Mouse (Mus musculus): ENCODE results near the gene Tnf. TPM values are rescaled to one million over a fixed set of nuclear protein-coding genes. Genes with fewer than 3 reads are reported as not detected.
A peak's percentile ranks its signal among the peaks of the same experiment; 100 is the strongest.

The Tnf gene
- total and polyA plus RNA-seq, 2 experiments from 2014 or later: 0.12 to 0.53 TPM

- TF ChIP-seq CTCF (IDR thresholded peaks at IDR 0.05; ENCODE audit: low read depth) (no peak), EP300 (IDR thresholded peaks at IDR 0.05; ENCODE audit: low read depth) (no peak)
- no peaks in the 10 kb centered on the region for H3K27me3 ChIP-seq (ENCODE audit: control insufficient read depth, insufficient read depth, low read length)
- WGBS: 4% methylated on average over 8 of the region's 8 CpGs
- peak overlapping the region; percentile 85 for H3K4me2 ChIP-seq (ENCODE audit: low read depth, low read length)
- DNase-seq (ENCODE audit: low spot score): peak; percentile 42
- H3K4me3 ChIP-seq (ENCODE audit: low read depth, low read length): peak overlapping the region; percentile 100
- peak overlapping the region; percentile 99 for H3K27ac ChIP-seq (ENCODE audit: low read depth)
- ATAC-seq (ENCODE audit: insufficient read depth, low read depth): no peak
- H3K9ac ChIP-seq (replicated peaks; ENCODE audit: low read depth, low read length): peak overlapping the region; percentile 100
- H3K9me3 ChIP-seq (replicated peaks; ENCODE audit: control insufficient read depth, low read length): no peaks in the 10 kb centered on the region
- H3K36me3 ChIP-seq (replicated peaks; ENCODE audit: control insufficient read depth, insufficient read depth, low read length): peaks cover 36% of the 10 kb centered on the region
- peaks cover 23% of the 10 kb centered on the region for H3K4me1 ChIP-seq (ENCODE audit: control insufficient read depth, insufficient read depth)
Measured at GRCm38 (mm10) chr17:35163326-35164081, 38.3 kb downstream of the Tnf start.

GRCm38 (mm10) chr17:35162730-35163129 is 39.1 kb downstream of the Tnf start:
- Histone ChIP-seq H3K4me3 (ENCODE audit: low read depth, low read length) (peak overlapping the region; percentile 100), H3K27ac (ENCODE audit: low read depth) (peak overlapping the region; percentile 18; the same call in 1 of the 2 replicates), H3K4me2 (ENCODE audit: low read depth, low read length) (peak overlapping the region; percentile 85), H3K36me3 (replicated peaks; ENCODE audit: control insufficient read depth, insufficient read depth, low read length) (peaks cover 44% of the 10 kb centered on the region), H3K9me3 (replicated peaks; ENCODE audit: control insufficient read depth, low read length) (no peaks in the 10 kb centered on the region), H3K9ac (replicated peaks; ENCODE audit: low read depth, low read length) (peak overlapping the region; percentile 100), H3K27me3 (ENCODE audit: control insufficient read depth, insufficient read depth, low read length) (no peaks in the 10 kb centered on the region), H3K4me1 (ENCODE audit: control insufficient read depth, insufficient read depth) (peaks cover 23% of the 10 kb centered on the region)
- ATAC-seq (ENCODE audit: insufficient read depth, low read depth) (no peak), DNase-seq (ENCODE audit: low spot score) (no peak)
- no peak for TF ChIP-seq EP300 (IDR thresholded peaks at IDR 0.05; ENCODE audit: low read depth)
- TF ChIP-seq CTCF (IDR thresholded peaks at IDR 0.05; ENCODE audit: low read depth): no peak
- WGBS: 10% methylated on average over 12 of the region's 12 CpGs

GRCm38 (mm10) chr17:35162121-35162520 is 39.7 kb downstream of the Tnf start:
- H3K4me1 ChIP-seq (ENCODE audit: control insufficient read depth, insufficient read depth): peaks cover 23% of the 10 kb centered on the region
- H3K36me3 ChIP-seq (replicated peaks; ENCODE audit: control insufficient read depth, insufficient read depth, low read length): peaks cover 50% of the 10 kb centered on the region
- H3K27ac ChIP-seq (ENCODE audit: low read depth): no peak overlapping the region
- peak overlapping the region; percentile 85 for H3K4me2 ChIP-seq (ENCODE audit: low read depth, low read length)
- no peaks in the 10 kb centered on the region for H3K9me3 ChIP-seq (replicated peaks; ENCODE audit: control insufficient read depth, low read length)
- no peak overlapping the region for H3K4me3 ChIP-seq (ENCODE audit: low read depth, low read length)
- DNase-seq (ENCODE audit: low spot score) (no peak), ATAC-seq (ENCODE audit: insufficient read depth, low read depth) (no peak)
- TF ChIP-seq EP300 (IDR thresholded peaks at IDR 0.05; ENCODE audit: low read depth): no peak
- peak overlapping the region; percentile 100 for H3K9ac ChIP-seq (replicated peaks; ENCODE audit: low read depth, low read length)
- no peaks in the 10 kb centered on the region for H3K27me3 ChIP-seq (ENCODE audit: control insufficient read depth, insufficient read depth, low read length)
- 61% methylated on average over 14 of the region's 14 CpGs for WGBS

GRCm38 (mm10) chr17:35161421-35161820 is 40.4 kb downstream of the Tnf start:
- no peak for ATAC-seq (ENCODE audit: insufficient read depth, low read depth)
- TF ChIP-seq EP300 (IDR thresholded peaks at IDR 0.05; ENCODE audit: low read depth) (no peak), CTCF (IDR thresholded peaks at IDR 0.05; ENCODE audit: low read depth) (no peak)
- DNase-seq (ENCODE audit: low spot score): no peak
- H3K9me3 ChIP-seq (replicated peaks; ENCODE audit: control insufficient read depth, low read length): no peaks in the 10 kb centered on the region
- H3K9ac ChIP-seq (replicated peaks; ENCODE audit: low read depth, low read length): no peak overlapping the region
- 67% methylated on average over 11 of the region's 11 CpGs for WGBS
- H3K27ac ChIP-seq (ENCODE audit: low read depth): no peak overlapping the region
- no peak overlapping the region for H3K4me3 ChIP-seq (ENCODE audit: low read depth, low read length)
- H3K27me3 ChIP-seq (ENCODE audit: control insufficient read depth, insufficient read depth, low read length): no peaks in the 10 kb centered on the region
- H3K4me1 ChIP-seq (ENCODE audit: control insufficient read depth, insufficient read depth): peaks cover 23% of the 10 kb centered on the region
- H3K36me3 ChIP-seq (replicated peaks; ENCODE audit: control insufficient read depth, insufficient read depth, low read length): peaks cover 57% of the 10 kb centered on the region
- 0 out of 2 replicates have a peak overlapping the region, but pooled peaks have one; percentile 85 for H3K4me2 ChIP-seq (ENCODE audit: low read depth, low read length)

- Histone ChIP-seq H3K27me3 (ENCODE audit: control insufficient read depth, insufficient read depth, low read length) (no peaks in the 10 kb centered on the region), H3K27ac (ENCODE audit: low read depth) (no peak overlapping the region), H3K36me3 (replicated peaks; ENCODE audit: control insufficient read depth, insufficient read depth, low read length) (peaks cover 75% of the 10 kb centered on the region), H3K4me3 (ENCODE audit: low read depth, low read length) (no peak overlapping the region), H3K4me2 (ENCODE audit: low read depth, low read length) (no peak overlapping the region), H3K4me1 (ENCODE audit: control insufficient read depth, insufficient read depth) (peaks cover 15% of the 10 kb centered on the region), H3K9ac (replicated peaks; ENCODE audit: low read depth, low read length) (no peak overlapping the region), H3K9me3 (replicated peaks; ENCODE audit: control insufficient read depth, low read length) (no peaks in the 10 kb centered on the region)
- 74% methylated on average over 7 of the region's 7 CpGs for WGBS
- ATAC-seq (ENCODE audit: insufficient read depth, low read depth) (no peak), DNase-seq (ENCODE audit: low spot score) (no peak)
- no peak for TF ChIP-seq CTCF (IDR thresholded peaks at IDR 0.05; ENCODE audit: low read depth)
- no peak for TF ChIP-seq EP300 (IDR thresholded peaks at IDR 0.05; ENCODE audit: low read depth)
Measured at GRCm38 (mm10) chr17:35159638-35160037, 42.2 kb downstream of the Tnf start.

All from heart, postnatal 0 days (tissue).